Mouse (Mus musculus) testis, postnatal 14 days (tissue): ENCODE data around the gene Rpl13a.
"Not testable (repeated sequence)": the region's sequence is repeated elsewhere in the genome, so short reads cannot be mapped to it uniquely, and the experiment has no call there.

Experiments used
- DNase-seq: peaks from one replicate; pipeline ENCODE4 v3.0.0; 2021; ENCODE audit warnings: low spot score

Gene Rpl13a

DNA sequence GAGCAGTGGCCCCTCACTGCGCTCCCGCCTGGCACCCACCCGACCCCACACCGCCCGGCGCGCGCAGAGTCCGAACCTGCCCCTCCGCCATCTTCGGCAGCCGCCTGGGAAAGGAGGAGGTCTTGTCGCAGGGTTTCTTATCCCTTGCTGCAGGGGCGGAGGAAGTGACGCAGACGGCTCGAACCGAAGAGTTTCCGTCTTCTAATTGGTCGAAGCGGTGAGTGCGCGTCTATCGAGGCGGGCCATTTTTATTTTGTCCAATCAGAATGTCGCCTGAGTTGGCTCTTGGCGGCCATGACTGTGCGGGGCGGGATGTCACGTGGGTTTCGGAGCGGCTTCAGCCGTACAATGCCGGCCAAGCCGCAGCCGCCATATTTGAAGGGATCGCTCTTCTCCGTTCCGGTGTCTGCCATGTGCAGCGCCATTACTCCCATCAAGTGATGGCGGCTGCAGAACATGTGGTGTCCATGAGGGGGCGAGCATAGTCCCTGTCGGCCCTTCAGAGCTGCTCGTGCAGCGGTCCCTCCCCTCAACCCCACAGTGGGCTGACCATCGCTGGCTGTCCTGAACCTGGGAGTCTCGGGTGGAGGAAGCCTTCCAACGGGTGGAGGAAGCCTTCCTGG is at the start of gene Rpl13a:
TSS of gene Rpl13a (minus strand) at position 138 of the 623 bp plus-strand sequence.
- peak; percentile 99 for DNase-seq

DNA sequence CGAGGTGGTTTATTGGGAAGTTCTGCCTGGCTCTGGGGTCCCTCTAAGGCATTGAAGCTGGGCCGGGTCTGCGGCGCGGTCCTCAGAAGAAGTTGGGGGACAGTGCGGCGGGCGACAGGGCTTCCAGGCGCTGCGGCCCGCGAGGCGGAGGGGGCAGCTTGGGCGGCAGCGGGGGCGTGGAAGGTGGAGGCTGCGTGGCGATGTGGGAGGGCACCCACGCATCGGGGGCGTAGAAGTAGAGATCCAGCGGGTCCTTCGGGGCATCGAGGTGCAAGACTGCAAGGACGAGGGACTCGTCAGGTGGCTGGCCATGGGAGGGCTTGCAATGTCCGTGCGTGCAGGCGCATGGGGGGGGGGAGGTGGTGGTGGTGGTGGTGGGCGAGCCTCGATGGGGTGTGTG is 47.8 kb upstream of the Rpl13a start:
- DNase-seq, result no peak

DNA sequence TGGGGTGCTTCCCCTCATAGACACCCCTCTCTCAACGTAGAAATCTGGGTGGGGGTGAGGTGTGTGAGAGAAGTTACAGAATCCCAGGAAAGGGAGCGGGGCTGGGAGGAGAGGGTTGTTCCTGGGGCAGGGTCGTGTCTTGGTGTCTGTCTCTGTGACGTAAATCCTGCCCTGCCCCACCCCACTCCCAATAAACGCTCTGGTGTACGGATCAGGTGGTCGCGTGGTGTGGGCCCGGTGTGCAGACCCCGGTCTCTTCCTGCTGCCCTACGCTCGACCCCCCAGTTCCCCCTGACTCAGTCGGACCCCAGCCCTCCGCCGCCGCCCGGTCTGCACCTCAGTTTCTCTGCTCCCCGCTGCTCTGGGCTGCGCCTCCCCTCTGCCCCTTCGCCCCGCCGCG is 47.4 kb upstream of the Rpl13a start:
- DNase-seq, result no peak

GRCm38 (mm10) chr7:45175398-45175797 is 46.8 kb upstream of the Rpl13a start:
- DNase-seq, result no peak

- peak; percentile 77 for DNase-seq
Observed at GRCm38 (mm10) chr7:45174567-45175280, 46.2 kb upstream of the Rpl13a start.

- DNase-seq, result not testable (repeated sequence)
Observed at GRCm38 (mm10) chr7:45173772-45174171, 45.2 kb upstream of the Rpl13a start.

- DNase-seq, result no peak
Observed at GRCm38 (mm10) chr7:45172974-45173373, 44.4 kb upstream of the Rpl13a start.

DNA sequence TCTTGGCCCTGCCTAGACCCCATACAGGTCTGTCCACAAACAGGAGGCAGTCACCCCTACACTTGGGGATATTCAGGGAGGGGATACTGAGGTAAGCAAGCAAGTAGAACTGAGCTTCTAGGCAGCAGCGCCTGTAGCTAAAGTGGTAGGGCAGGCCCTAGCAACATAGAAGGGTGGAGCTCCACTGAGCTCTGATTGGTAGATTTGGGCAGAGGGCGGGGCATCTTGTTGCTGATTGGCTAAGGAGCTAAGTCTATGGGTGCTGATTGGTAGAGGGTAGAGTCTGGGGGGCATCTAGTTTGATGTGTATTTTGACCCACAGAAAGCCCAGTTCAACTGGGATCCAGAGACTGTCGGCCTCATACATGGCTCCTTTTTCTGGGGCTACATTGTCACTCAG is 40.9 kb upstream of the Rpl13a start:
- DNase-seq, result no peak

DNA sequence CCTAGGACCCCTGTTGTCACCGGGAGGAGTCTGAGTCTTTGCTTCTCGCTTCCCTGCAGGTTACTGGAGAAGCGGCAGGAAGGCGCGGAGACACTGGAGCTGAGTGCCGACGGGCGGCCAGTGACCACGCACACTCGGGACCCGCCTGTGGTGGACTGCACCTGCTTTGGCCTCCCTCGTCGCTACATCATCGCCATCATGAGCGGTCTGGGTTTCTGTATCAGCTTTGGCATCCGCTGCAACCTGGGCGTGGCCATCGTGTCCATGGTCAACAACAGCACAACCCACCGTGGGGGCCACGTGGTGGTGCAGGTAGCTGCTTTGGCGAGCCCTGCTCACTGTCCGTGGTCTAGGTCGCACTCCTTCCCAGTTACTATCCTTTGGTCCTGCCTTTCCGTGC is 40.1 kb upstream of the Rpl13a start:
- DNase-seq, result no peak

DNA sequence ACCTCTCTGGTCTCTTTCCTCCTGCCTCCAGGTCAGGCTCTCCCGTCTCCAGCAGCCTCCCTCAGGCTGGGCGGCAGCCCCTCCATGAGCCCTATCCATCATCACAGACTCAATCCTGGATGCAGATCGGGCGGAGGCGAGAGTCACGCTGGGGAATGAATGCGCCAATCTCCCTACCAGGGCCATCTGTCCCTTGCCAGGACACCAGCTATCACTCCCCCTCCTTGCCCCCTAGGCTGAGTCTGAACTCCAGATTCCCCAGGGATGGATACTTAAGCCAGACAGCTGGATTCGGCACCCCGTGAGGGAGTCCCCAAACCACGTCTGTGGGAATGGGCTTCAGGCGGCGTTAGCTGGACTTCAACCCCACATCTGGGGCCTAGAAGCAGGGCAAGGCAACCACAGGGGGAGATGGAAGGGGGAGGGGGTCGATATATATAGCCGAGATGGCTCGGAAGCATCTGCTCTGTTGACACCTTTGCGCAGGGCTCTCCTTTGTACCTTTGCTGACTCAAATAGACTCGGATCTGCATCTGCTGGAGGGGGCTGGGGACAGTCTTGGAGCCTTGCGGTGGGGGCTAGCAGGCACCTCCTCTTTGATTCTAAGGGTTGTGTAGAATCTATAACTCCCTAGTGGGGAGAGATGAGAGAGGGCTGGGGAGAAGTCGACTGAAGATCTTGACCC is 39.3 kb upstream of the Rpl13a start:
- DNase-seq, result no peak

- no peak for DNase-seq
Observed at GRCm38 (mm10) chr7:45166950-45167401, 38.4 kb upstream of the Rpl13a start.

DNA sequence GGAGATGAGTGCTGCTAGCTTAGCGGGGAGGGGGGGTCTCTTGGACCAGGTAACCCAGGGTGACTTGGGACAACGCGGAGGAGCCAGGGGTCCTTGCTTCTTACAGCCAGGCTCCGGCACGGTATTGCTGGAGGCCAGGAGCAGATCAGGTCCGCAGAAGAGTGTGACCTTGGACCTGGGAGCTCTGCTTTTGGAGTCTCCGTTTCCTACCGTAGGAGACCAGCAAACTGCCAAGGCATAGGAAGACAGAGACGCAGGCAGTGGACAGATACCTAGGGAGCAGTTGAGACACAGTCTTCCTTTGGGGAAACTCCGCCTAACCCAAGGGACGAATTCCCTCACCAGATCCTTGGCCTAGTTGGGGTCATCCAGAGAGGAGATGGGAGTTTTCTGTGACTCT is 37.1 kb upstream of the Rpl13a start:
- DNase-seq, result no peak

- DNase-seq, result no peak
Observed at GRCm38 (mm10) chr7:45164833-45165232, 36.3 kb upstream of the Rpl13a start.

DNA sequence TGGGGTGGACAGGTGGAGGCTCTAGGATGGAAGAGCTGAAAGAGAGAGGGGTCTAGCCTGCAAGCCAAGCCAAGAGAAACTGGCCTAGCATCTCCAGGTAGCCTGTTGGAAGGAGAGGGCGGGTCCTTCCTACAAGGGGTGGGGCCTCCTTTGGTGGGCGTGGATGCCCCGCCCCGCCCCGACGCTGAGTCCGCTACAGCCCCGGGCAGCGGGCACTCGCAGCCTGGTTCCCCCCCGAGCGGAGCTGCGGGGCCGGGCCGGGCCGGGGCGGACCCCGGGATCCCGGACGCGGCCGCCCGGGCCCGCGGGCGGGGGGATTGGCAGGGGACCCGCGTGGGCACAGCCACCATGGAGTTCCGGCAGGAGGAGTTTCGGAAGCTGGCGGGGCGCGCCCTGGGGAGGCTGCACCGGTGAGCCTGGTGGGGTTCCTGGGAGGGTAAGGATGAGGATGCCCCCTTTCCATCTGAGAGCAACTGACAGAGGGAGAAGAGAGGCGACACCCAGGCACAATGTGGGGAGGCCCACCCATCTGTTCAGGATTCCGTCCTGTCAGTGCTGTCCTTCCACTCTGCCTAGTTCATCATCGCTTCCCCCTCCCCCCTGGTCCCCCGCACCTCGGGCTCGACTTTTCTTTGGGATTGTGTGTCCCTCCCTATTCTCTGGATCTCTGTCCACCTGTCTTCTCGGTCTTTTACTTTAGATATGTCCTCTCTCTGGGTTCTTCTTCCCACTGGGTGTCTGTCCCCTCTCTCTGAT is 35.4 kb upstream of the Rpl13a start, which contains the start of gene Slc17a7:
TSS of gene Slc17a7 (plus strand) at position 215 of the 756 bp plus-strand sequence.
- peak; percentile 68 for DNase-seq

- no peak for DNase-seq
Observed at GRCm38 (mm10) chr7:45162996-45163615, 34.5 kb upstream of the Rpl13a start.

DNA sequence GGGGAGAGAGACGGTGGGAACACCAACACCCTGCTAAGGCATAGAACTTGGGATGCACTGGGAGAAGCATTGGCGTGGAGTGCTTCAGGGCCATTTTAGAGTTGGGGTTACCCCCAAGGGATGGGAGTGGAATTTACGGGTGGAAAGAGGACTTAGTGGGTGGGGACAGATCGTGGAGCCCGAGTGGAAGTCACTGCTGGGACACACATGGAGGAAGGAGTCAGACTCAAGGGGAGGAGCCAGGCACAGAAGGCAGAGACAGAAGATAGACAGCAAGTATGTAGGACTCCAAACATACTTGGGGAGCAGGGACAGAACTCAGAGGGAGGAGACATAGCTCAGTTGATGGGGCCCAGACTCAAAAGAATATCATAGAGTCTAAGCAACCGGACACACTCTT is 34.0 kb upstream of the Rpl13a start:
- no peak for DNase-seq

- peak; percentile 89 for DNase-seq
Observed at GRCm38 (mm10) chr7:45161612-45162473, 33.3 kb upstream of the Rpl13a start.

GRCm38 (mm10) chr7:45160866-45161265 is 32.3 kb upstream of the Rpl13a start:
- DNase-seq, result no peak

DNA sequence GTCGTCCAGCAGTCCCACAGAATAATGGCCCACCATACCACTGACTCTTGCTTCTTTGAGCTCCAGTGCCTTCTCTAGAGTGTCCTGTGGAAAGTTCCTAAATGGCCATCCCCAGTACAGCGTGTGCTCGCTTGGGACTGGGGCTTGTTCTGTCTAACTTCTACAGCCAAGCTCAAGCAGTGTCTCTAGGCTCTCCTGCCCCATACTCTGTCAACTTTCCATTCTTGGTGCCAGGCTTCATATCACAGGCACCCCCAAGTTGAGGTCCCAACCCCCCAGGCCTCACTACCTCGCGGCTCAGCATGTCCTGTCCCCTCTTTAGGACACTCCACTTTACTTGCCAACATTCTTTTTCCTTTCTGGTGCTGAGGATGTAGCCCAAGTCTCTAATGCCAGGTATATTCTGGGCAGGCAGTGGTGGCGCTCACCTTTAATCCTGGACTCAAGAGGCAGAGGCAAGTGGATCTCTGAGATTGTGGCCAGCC is 31.8 kb upstream of the Rpl13a start:
- no peak for DNase-seq

DNA sequence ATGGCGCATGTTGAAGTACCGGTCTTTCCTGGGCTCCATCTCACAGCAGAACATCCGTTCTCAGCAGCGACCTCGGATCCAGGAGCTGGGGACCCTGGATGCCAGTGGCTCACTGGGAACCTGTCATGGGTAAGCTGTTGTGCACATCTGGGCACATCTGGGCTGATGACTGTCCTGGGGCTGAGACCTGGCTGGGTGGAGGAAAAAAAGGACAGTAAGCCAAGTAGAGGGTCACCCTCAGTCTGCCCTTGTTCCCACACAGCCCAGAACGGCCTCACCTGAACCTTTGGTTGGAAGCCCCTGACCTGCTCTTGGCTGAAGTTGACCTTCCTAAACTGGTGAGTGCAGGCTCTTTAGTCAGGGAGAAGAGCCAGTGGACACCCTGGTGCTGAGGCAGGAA is 30.4 kb upstream of the Rpl13a start:
- DNase-seq, result no peak

- DNase-seq, result no peak
Observed at GRCm38 (mm10) chr7:45157459-45157858, 28.9 kb upstream of the Rpl13a start.
